Mouse (Mus musculus) hindbrain, embryonic 15.5 days (tissue): ENCODE results near the gene Arl4a. TPM values are rescaled to one million over a fixed set of nuclear protein-coding genes. Genes with fewer than 3 reads are reported as not detected.

ENCODE experiments used
- ATAC-seq: fragments of 200-750 bp; cut with Nextera tagmentation; 2 replicates; pipeline ENCODE4 v1.8.0; 2017; ENCODE audit warnings: low read depth, moderate number of reproducible peaks, moderate TSS enrichment; ENCODE audit not compliant: low FRiP score
- H3K27ac ChIP-seq: fragments of 300-500 bp; sonication (generic); replicated peaks from 2 replicates; pipeline ENCODE4 v1.5.1; 2015; ENCODE audit warnings: mild to moderate bottlenecking, inconsistent platforms
- H3K27me3 ChIP-seq: fragments of 300-500 bp; sonication (generic); 2 replicates; pipeline ENCODE4 v1.6.1; 2015; ENCODE audit warnings: control low read depth, inconsistent platforms
- H3K36me3 ChIP-seq: fragments of 300-500 bp; sonication (generic); 2 replicates; pipeline ENCODE4 v1.6.1; 2015; ENCODE audit warnings: control low read depth, inconsistent platforms
- H3K4me1 ChIP-seq: fragments of 300-500 bp; sonication (generic); replicated peaks from 2 replicates; pipeline ENCODE4 v1.6.1; 2015; ENCODE audit warnings: control low read depth, inconsistent platforms
- H3K4me2 ChIP-seq: fragments of 300-500 bp; sonication (generic); 2 replicates; pipeline ENCODE4 v1.6.1; 2015; ENCODE audit warnings: moderate library complexity, mild to moderate bottlenecking, inconsistent platforms
- H3K4me3 ChIP-seq: fragments of 300-500 bp; sonication (generic); 2 replicates; pipeline ENCODE4 v1.5.1; 2015; ENCODE audit warnings: mild to moderate bottlenecking, inconsistent platforms
- H3K9ac ChIP-seq: fragments of 300-500 bp; sonication (generic); 2 replicates; pipeline ENCODE4 v1.6.1; 2015; ENCODE audit warnings: inconsistent platforms
- H3K9me3 ChIP-seq: fragments of 300-500 bp; sonication (generic); 2 replicates; pipeline ENCODE4 v1.6.1; 2016; ENCODE audit warnings: control low read depth, inconsistent platforms
- WGBS: fragments of 180-500 bp; shearing (Covaris S2); methylation state at CpG from one replicate; pipeline ENCODE4 v1.1.7; 2015; 5-methylcytosine and 5-hydroxymethylcytosine counted together
- polyA plus RNA-seq: library from polyadenylated mRNA; unstranded; fragments of >200 nt; fragmentation: Nextera tagmentation; extraction: Ambion mirVana; gene quantifications from 2 replicates; pipeline ENCODE4 v1.2.1, GENCODE M21; 2015

Gene Arl4a
- polyA plus RNA-seq, 1 experiment from 2014 or later, result 105 TPM

GRCm38 (mm10) chr12:39998853-39999195 is 39.0 kb downstream of the Arl4a start:
- H3K27me3 ChIP-seq, result no peaks in the 10 kb centered on the region
- H3K4me2 ChIP-seq, result no peak overlapping the region
- peaks cover 12% of the 10 kb centered on the region for H3K4me1 ChIP-seq
- no peak for ATAC-seq
- WGBS, result 44% methylated on average over 4 of the region's 4 CpGs
- no peaks in the 10 kb centered on the region for H3K9me3 ChIP-seq
- no peak overlapping the region for H3K9ac ChIP-seq
- no peaks in the 10 kb centered on the region for H3K36me3 ChIP-seq
- H3K27ac ChIP-seq, result no peak overlapping the region
- H3K4me3 ChIP-seq, result no peak overlapping the region

- H3K27ac ChIP-seq, result 0 out of 2 replicates have a peak overlapping the region, but pooled peaks have one; percentile 42
- no peak overlapping the region for H3K4me3 ChIP-seq
- H3K36me3 ChIP-seq, result no peaks in the 10 kb centered on the region
- no peaks in the 10 kb centered on the region for H3K27me3 ChIP-seq
- H3K4me2 ChIP-seq, result 0 out of 2 replicates have a peak overlapping the region, but pooled peaks have one; percentile 4
- H3K9me3 ChIP-seq, result no peaks in the 10 kb centered on the region
- no peak overlapping the region for H3K9ac ChIP-seq
- H3K4me1 ChIP-seq, result peaks cover 12% of the 10 kb centered on the region
- peak; percentile 73; the same call in 1 of the 2 replicates for ATAC-seq
- 21% methylated on average over 9 of the region's 9 CpGs for WGBS
Measured at GRCm38 (mm10) chr12:39998070-39998852, 39.6 kb downstream of the Arl4a start.

- H3K36me3 ChIP-seq, result no peaks in the 10 kb centered on the region
- H3K9me3 ChIP-seq, result no peaks in the 10 kb centered on the region
- WGBS, result 14% methylated on average over 4 of the region's 4 CpGs
- no peak overlapping the region for H3K27ac ChIP-seq
- no peak overlapping the region for H3K9ac ChIP-seq
- no peak overlapping the region for H3K4me2 ChIP-seq
- peaks cover 12% of the 10 kb centered on the region for H3K4me1 ChIP-seq
- H3K27me3 ChIP-seq, result no peaks in the 10 kb centered on the region
- ATAC-seq, result no peak
- H3K4me3 ChIP-seq, result no peak overlapping the region
Measured at GRCm38 (mm10) chr12:39997651-39998050, 40.2 kb downstream of the Arl4a start.

- ATAC-seq, result no peak
- Histone ChIP-seq H3K4me3 (no peak overlapping the region), H3K36me3 (no peaks in the 10 kb centered on the region), H3K27me3 (no peaks in the 10 kb centered on the region), H3K4me2 (no peak overlapping the region), H3K9me3 (no peaks in the 10 kb centered on the region), H3K4me1 (peaks cover 12% of the 10 kb centered on the region), H3K27ac (no peak overlapping the region), H3K9ac (no peak overlapping the region)
- WGBS, result 80% methylated on average over 5 of the region's 5 CpGs
Measured at GRCm38 (mm10) chr12:39996015-39996414, 41.8 kb downstream of the Arl4a start.

GRCm38 (mm10) chr12:39995609-39996008 is 42.2 kb downstream of the Arl4a start:
- Histone ChIP-seq H3K4me2 (no peak overlapping the region), H3K27me3 (no peaks in the 10 kb centered on the region), H3K9ac (no peak overlapping the region), H3K36me3 (no peaks in the 10 kb centered on the region), H3K4me3 (no peak overlapping the region), H3K4me1 (peaks cover 12% of the 10 kb centered on the region), H3K9me3 (no peaks in the 10 kb centered on the region), H3K27ac (no peak overlapping the region)
- WGBS, result 76% methylated on average over 1 of the region's 1 CpGs
- no peak for ATAC-seq

GRCm38 (mm10) chr12:39992767-39993302 is 45.0 kb downstream of the Arl4a start:
- Histone ChIP-seq H3K4me3 (no peak overlapping the region), H3K27me3 (no peaks in the 10 kb centered on the region)
- WGBS, result 76% methylated on average over 6 of the region's 6 CpGs

GRCm38 (mm10) chr12:39990830-39991780 is 46.7 kb downstream of the Arl4a start:
- Histone ChIP-seq H3K27ac (no peak overlapping the region), H3K9me3 (no peaks in the 10 kb centered on the region), H3K4me2 (no peak overlapping the region), H3K36me3 (no peaks in the 10 kb centered on the region), H3K27me3 (no peaks in the 10 kb centered on the region), H3K4me3 (no peak overlapping the region), H3K9ac (no peak overlapping the region), H3K4me1 (no peaks in the 10 kb centered on the region)
- 16% methylated on average over 4 of the region's 4 CpGs for WGBS
- 0 out of 2 replicates have a peak, but pooled peaks have one; percentile 30 for ATAC-seq

More at GRCm38 (mm10) chr12:39992767-39993302, 45.0 kb downstream of the Arl4a start:
- Histone ChIP-seq H3K4me2 (no peak overlapping the region), H3K9ac (no peak overlapping the region), H3K9me3 (no peaks in the 10 kb centered on the region), H3K4me1 (peaks cover 4% of the 10 kb centered on the region; the same call in 1 of the 2 replicates), H3K27ac (no peak overlapping the region), H3K36me3 (no peaks in the 10 kb centered on the region)
- ATAC-seq, result no peak

- Histone ChIP-seq H3K36me3 (no peaks in the 10 kb centered on the region), H3K4me2 (no peak overlapping the region), H3K4me3 (no peak overlapping the region), H3K27ac (no peak overlapping the region), H3K9me3 (no peaks in the 10 kb centered on the region), H3K27me3 (no peaks in the 10 kb centered on the region), H3K9ac (no peak overlapping the region), H3K4me1 (no peaks in the 10 kb centered on the region)
- WGBS, result 93% methylated on average over 4 of the region's 4 CpGs
- ATAC-seq, result no peak
Measured at GRCm38 (mm10) chr12:39989136-39989535, 48.7 kb downstream of the Arl4a start.

GRCm38 (mm10) chr12:39987177-39987576 is 50.6 kb downstream of the Arl4a start:
- Histone ChIP-seq H3K9me3 (no peaks in the 10 kb centered on the region), H3K27ac (no peak overlapping the region), H3K36me3 (no peaks in the 10 kb centered on the region), H3K4me1 (no peaks in the 10 kb centered on the region), H3K9ac (no peak overlapping the region), H3K4me3 (no peak overlapping the region), H3K27me3 (no peaks in the 10 kb centered on the region), H3K4me2 (no peak overlapping the region)
- peak; percentile 45 for ATAC-seq
- WGBS, result 70% methylated on average over 4 of the region's 4 CpGs

GRCm38 (mm10) chr12:39985639-39986038 is 52.2 kb downstream of the Arl4a start:
- Histone ChIP-seq H3K36me3 (no peaks in the 10 kb centered on the region), H3K4me3 (no peak overlapping the region), H3K9me3 (no peaks in the 10 kb centered on the region), H3K27ac (no peak overlapping the region), H3K4me2 (no peak overlapping the region), H3K9ac (no peak overlapping the region), H3K27me3 (no peaks in the 10 kb centered on the region), H3K4me1 (no peaks in the 10 kb centered on the region)
- WGBS, result 95% methylated on average over 7 of the region's 7 CpGs
- ATAC-seq, result no peak

- no peak for ATAC-seq
- no peak overlapping the region for H3K27ac ChIP-seq
- no peak overlapping the region for H3K9ac ChIP-seq
- no peak overlapping the region for H3K4me3 ChIP-seq
- 89% methylated on average over 1 of the region's 1 CpGs for WGBS
- H3K36me3 ChIP-seq, result no peaks in the 10 kb centered on the region
- no peak overlapping the region for H3K4me2 ChIP-seq
- no peaks in the 10 kb centered on the region for H3K9me3 ChIP-seq
- peaks cover 20% of the 10 kb centered on the region for H3K4me1 ChIP-seq
- H3K27me3 ChIP-seq, result no peaks in the 10 kb centered on the region
Measured at GRCm38 (mm10) chr12:39979792-39980191, 58.0 kb downstream of the Arl4a start.

GRCm38 (mm10) chr12:39979066-39979465 is 58.8 kb downstream of the Arl4a start:
- H3K4me3 ChIP-seq, result no peak overlapping the region
- no peak overlapping the region for H3K4me2 ChIP-seq
- peaks cover 25% of the 10 kb centered on the region for H3K4me1 ChIP-seq
- no peak overlapping the region for H3K9ac ChIP-seq
- H3K27me3 ChIP-seq, result no peaks in the 10 kb centered on the region
- H3K36me3 ChIP-seq, result no peaks in the 10 kb centered on the region
- 97% methylated on average over 5 of the region's 5 CpGs for WGBS
- no peak for ATAC-seq
- no peaks in the 10 kb centered on the region for H3K9me3 ChIP-seq
- H3K27ac ChIP-seq, result no peak overlapping the region
